Mouse (Mus musculus): Measurements from ENCODE around the gene Gm2000.

GRCm38 (mm10) chr1:156323126-156323525, 42.7 kb upstream of the Gm2000 start:
- no peak for TF ChIP-seq CTCF (IDR thresholded peaks at IDR 0.05; ENCODE audit: low read depth)
- TF ChIP-seq EP300 (IDR thresholded peaks at IDR 0.05; ENCODE audit: low read depth): no peak
